Mouse (Mus musculus) frontal cortex, postnatal 10 days (tissue): Measurements from ENCODE around the gene Bmp2k.
A peak's percentile ranks its signal among the peaks of the same experiment; 100 is the strongest.

Experiments used
- DNase-seq, 2 experiments: peaks; one replicate each; pipeline ENCODE4 v3.0.0; 2022; ENCODE audit warnings: low spot score in 2 of 2, mixed read lengths in 1 of 2

Bmp2k gene

GRCm38 (mm10) chr5:96972474-96973130 lies 24.9 kb upstream of the Bmp2k start:
- DNase-seq = no peak

GRCm38 (mm10) chr5:96973714-96974113 lies 23.8 kb upstream of the Bmp2k start:
- no peak for DNase-seq

GRCm38 (mm10) chr5:96974661-96975060 lies 22.8 kb upstream of the Bmp2k start:
- DNase-seq = no peak

- no peak for DNase-seq
These were observed 22.4 kb upstream of the Bmp2k start for GRCm38 (mm10) chr5:96975112-96975511.

- DNase-seq = no peak
These were observed 21.3 kb upstream of the Bmp2k start for GRCm38 (mm10) chr5:96976150-96976549.

GRCm38 (mm10) chr5:96979296-96980007 lies 18.0 kb upstream of the Bmp2k start:
- DNase-seq = no peak

GRCm38 (mm10) chr5:96980008-96980634 lies 17.4 kb upstream of the Bmp2k start:
- DNase-seq = no peak

- no peak for DNase-seq
These were observed 15.5 kb upstream of the Bmp2k start for GRCm38 (mm10) chr5:96981987-96982386.

GRCm38 (mm10) chr5:96983142-96983541 lies 14.3 kb upstream of the Bmp2k start:
- no peak for DNase-seq

- no peak for DNase-seq
These were observed 10.6 kb upstream of the Bmp2k start for GRCm38 (mm10) chr5:96986850-96987249.

GRCm38 (mm10) chr5:96988880-96989279 lies 8.6 kb upstream of the Bmp2k start:
- DNase-seq = no peak

- DNase-seq = no peak
These were observed 6.3 kb upstream of the Bmp2k start for GRCm38 (mm10) chr5:96991156-96991555.

- DNase-seq = no peak
These were observed 4.8 kb upstream of the Bmp2k start for GRCm38 (mm10) chr5:96992651-96993050.

- DNase-seq = no peak
These were observed 4.4 kb upstream of the Bmp2k start for GRCm38 (mm10) chr5:96993057-96993456.

- DNase-seq = no peak
These were observed 1.7 kb upstream of the Bmp2k start for GRCm38 (mm10) chr5:96995791-96996190.

- DNase-seq = no peak
These were observed 834 bp upstream of the Bmp2k start for GRCm38 (mm10) chr5:96996401-96997309.

- peak; percentile 47 to 54 for DNase-seq
These were observed 495 bp downstream of the Bmp2k start for GRCm38 (mm10) chr5:96997802-96998565.

- DNase-seq = no peak
These were observed 1.0 kb downstream of the Bmp2k start for GRCm38 (mm10) chr5:96998566-96998907.

- DNase-seq = no peak
These were observed 2.1 kb downstream of the Bmp2k start for GRCm38 (mm10) chr5:96999601-97000000.

GRCm38 (mm10) chr5:97000524-97000923 lies 3.0 kb downstream of the Bmp2k start:
- no peak for DNase-seq

GRCm38 (mm10) chr5:97001153-97001552 lies 3.7 kb downstream of the Bmp2k start:
- DNase-seq = no peak
